Mouse (Mus musculus) embryo, embryonic 11 days (tissue): ENCODE measurements around the gene Crybb3.
A peak's percentile ranks its signal among the peaks of the same experiment; 100 is the strongest.

Experiments
- DNase-seq: peaks from one replicate; pipeline ENCODE4 v3.0.0-alpha.2; 2015

The Crybb3 gene

GRCm38 (mm10) chr5:113101457-113101856 lies 20.1 kb upstream of the Crybb3 start:
- no peak for DNase-seq

- DNase-seq, result no peak
Measured at GRCm38 (mm10) chr5:113100422-113100821, 19.0 kb upstream of the Crybb3 start.

- DNase-seq, result peak; percentile 87
Measured at GRCm38 (mm10) chr5:113099546-113099945, 18.2 kb upstream of the Crybb3 start.

GRCm38 (mm10) chr5:113097551-113097950 lies 16.2 kb upstream of the Crybb3 start:
- DNase-seq, result no peak

- DNase-seq, result no peak
Measured at GRCm38 (mm10) chr5:113095456-113095855, 14.1 kb upstream of the Crybb3 start.

- no peak for DNase-seq
Measured at GRCm38 (mm10) chr5:113092406-113092805, 11.0 kb upstream of the Crybb3 start.

GRCm38 (mm10) chr5:113091162-113091561 lies 9.8 kb upstream of the Crybb3 start:
- DNase-seq, result peak; percentile 73

- no peak for DNase-seq
Measured at GRCm38 (mm10) chr5:113090750-113091149, 9.4 kb upstream of the Crybb3 start.

GRCm38 (mm10) chr5:113090077-113090690 lies 8.8 kb upstream of the Crybb3 start:
- no peak for DNase-seq

GRCm38 (mm10) chr5:113087465-113087864 lies 6.1 kb upstream of the Crybb3 start:
- DNase-seq, result no peak

- DNase-seq, result no peak
Measured at GRCm38 (mm10) chr5:113086990-113087389, 5.6 kb upstream of the Crybb3 start.

GRCm38 (mm10) chr5:113086439-113086838 lies 5.1 kb upstream of the Crybb3 start:
- DNase-seq, result no peak

- no peak for DNase-seq
Measured at GRCm38 (mm10) chr5:113085931-113086330, 4.5 kb upstream of the Crybb3 start.

- no peak for DNase-seq
Measured at GRCm38 (mm10) chr5:113084309-113084708, 2.9 kb upstream of the Crybb3 start.

- no peak for DNase-seq
Measured at GRCm38 (mm10) chr5:113082356-113083168, 1.2 kb upstream of the Crybb3 start.

- DNase-seq, result no peak
Measured at GRCm38 (mm10) chr5:113081020-113081419, 364 bp downstream of the Crybb3 start.

GRCm38 (mm10) chr5:113079783-113080182 lies 1.6 kb downstream of the Crybb3 start:
- peak; percentile 66 for DNase-seq

GRCm38 (mm10) chr5:113078686-113079085 lies 2.7 kb downstream of the Crybb3 start:
- DNase-seq, result no peak

GRCm38 (mm10) chr5:113070017-113070416 lies 11.4 kb downstream of the Crybb3 start, which contains the start of gene Crybb2:
TSS of gene Crybb2 (minus strand) at chr5:113070117.
- no peak for DNase-seq

GRCm38 (mm10) chr5:113054308-113054707 lies 27.1 kb downstream of the Crybb3 start:
- DNase-seq, result peak; percentile 84

GRCm38 (mm10) chr5:113050581-113051185 lies 30.7 kb downstream of the Crybb3 start:
- no peak for DNase-seq

- DNase-seq, result no peak
Measured at GRCm38 (mm10) chr5:113049876-113050275, 31.5 kb downstream of the Crybb3 start.

- DNase-seq, result no peak
Measured at GRCm38 (mm10) chr5:113045511-113046273, 35.7 kb downstream of the Crybb3 start.
